Mouse (Mus musculus) lung, adult 2 months (tissue): Measurements from ENCODE around the gene Eml4.

Experiments
- CTCF ChIP-seq: fragments of 200-500 bp; IDR thresholded peaks from 2 replicates; pipeline ENCODE4 v1.5.1; 2011; ENCODE audit warnings: mild to moderate bottlenecking, low read length, control low read depth; ENCODE audit not compliant: insufficient read depth
- POLR2A ChIP-seq: fragments of 200-500 bp; IDR thresholded peaks from 2 replicates; pipeline ENCODE4 v1.6.1; 2011; ENCODE audit warnings: low read depth, mild to moderate bottlenecking, control low read depth, low read length, borderline replicate concordance; ENCODE audit errors: extremely low read depth

GRCm38 (mm10) chr17:83339368-83340085 lies 11.2 kb upstream of the Eml4 start:
- no peak for TF ChIP-seq CTCF
- TF ChIP-seq POLR2A: no peak
